Mouse (Mus musculus): ENCODE results near the gene Slc33a1. TPM values are rescaled to one million over a fixed set of nuclear protein-coding genes. Genes with fewer than 3 reads are reported as not detected.
A peak's percentile ranks its signal among the peaks of the same experiment; 100 is the strongest.

Slc33a1 gene
- polyA plus RNA-seq, 1 experiment from 2014 or later, result 24.1 TPM

GRCm38 (mm10) chr3:63895786-63896185 is 68.8 kb downstream of the Slc33a1 start:
- H3K4me3 ChIP-seq (replicated peaks), result no peak overlapping the region
- no peak for ATAC-seq (ENCODE audit: insufficient read depth, low FRiP score, low read depth)
- no peak overlapping the region for H3K27ac ChIP-seq
- H3K4me2 ChIP-seq, result no peak overlapping the region
- no peak overlapping the region for H3K9ac ChIP-seq
- no peaks in the 10 kb centered on the region for H3K36me3 ChIP-seq
- no peaks in the 10 kb centered on the region for H3K4me1 ChIP-seq
- no peaks in the 10 kb centered on the region for H3K27me3 ChIP-seq (replicated peaks)
- H3K9me3 ChIP-seq, result no peaks in the 10 kb centered on the region
- WGBS, result 67% methylated on average over 2 of the region's 2 CpGs

DNA sequence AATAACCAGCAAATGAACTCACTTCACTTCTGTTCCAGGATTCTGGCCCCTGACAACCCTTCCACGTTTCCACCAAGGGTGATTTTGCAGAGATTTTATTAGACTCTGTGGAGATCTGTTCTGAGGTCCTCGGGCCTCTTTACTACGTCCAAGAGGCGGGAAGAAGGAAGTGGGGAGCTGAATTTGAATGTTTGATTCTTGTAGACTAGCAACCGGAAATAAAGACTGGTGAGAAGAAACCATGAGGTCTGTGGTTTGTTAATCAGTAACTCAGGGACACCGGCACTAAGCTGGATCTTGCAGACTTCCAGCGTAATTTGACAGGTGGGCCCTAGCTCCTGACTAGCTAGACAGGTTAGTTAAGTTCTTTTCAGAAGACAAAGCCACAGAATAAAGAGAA is 70.9 kb downstream of the Slc33a1 start:
- Histone ChIP-seq H3K4me1 (no peaks in the 10 kb centered on the region), H3K27me3 (replicated peaks) (no peaks in the 10 kb centered on the region), H3K36me3 (no peaks in the 10 kb centered on the region), H3K9ac (no peak overlapping the region), H3K4me3 (replicated peaks) (peak overlapping the region; percentile 29), H3K27ac (peak overlapping the region; percentile 82), H3K4me2 (peak overlapping the region; percentile 29), H3K9me3 (no peaks in the 10 kb centered on the region)
- WGBS, result 45% methylated on average over 7 of the region's 7 CpGs
- peak; percentile 87 for ATAC-seq (ENCODE audit: insufficient read depth, low FRiP score, low read depth)

DNA sequence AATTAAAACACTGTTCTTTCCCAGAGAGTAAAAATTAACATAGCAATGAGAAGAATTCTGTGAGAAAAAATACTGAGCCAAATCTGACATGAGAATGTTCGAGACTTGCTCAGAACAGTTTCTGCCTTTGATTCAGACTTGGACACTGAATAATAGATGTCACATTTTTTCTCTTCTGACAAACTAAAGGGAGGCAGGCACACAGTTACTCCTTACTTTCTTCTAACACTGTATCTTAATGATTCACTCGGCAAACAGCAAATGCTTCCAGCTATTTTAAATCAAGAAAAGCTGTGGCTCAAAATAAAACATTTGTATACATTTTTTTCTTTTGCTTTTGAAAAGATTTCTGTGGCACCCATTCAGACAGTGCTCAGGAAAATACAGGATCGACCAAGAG is 72.4 kb downstream of the Slc33a1 start:
- H3K4me1 ChIP-seq, result no peaks in the 10 kb centered on the region
- no peak overlapping the region for H3K27ac ChIP-seq
- H3K36me3 ChIP-seq, result no peaks in the 10 kb centered on the region
- no peak overlapping the region for H3K9ac ChIP-seq
- ATAC-seq (ENCODE audit: insufficient read depth, low FRiP score, low read depth), result no peak
- no peaks in the 10 kb centered on the region for H3K27me3 ChIP-seq (replicated peaks)
- no peaks in the 10 kb centered on the region for H3K9me3 ChIP-seq
- 41% methylated on average over 3 of the region's 3 CpGs for WGBS
- no peak overlapping the region for H3K4me3 ChIP-seq (replicated peaks)
- H3K4me2 ChIP-seq, result no peak overlapping the region

Other genes with a start within 250 kb of the Slc33a1 start
- 5.7 and 8.3 TPM in 2 replicates for gene Plch1, start 65.3 kb downstream of the Slc33a1 start, polyA plus RNA-seq (2015; fragmentation: Nextera tagmentation; extraction: Ambion mirVana)
- 6.6 and 7.4 TPM in 2 replicates for gene E130311K13Rik, start 35.3 kb downstream of the Slc33a1 start, polyA plus RNA-seq (2015; fragmentation: Nextera tagmentation; extraction: Ambion mirVana)
- gene Gmps, start 11.3 kb upstream of the Slc33a1 start, polyA plus RNA-seq (2015; fragmentation: Nextera tagmentation; extraction: Ambion mirVana), result 36.8 and 41.3 TPM in 2 replicates
- gene Vmn2r1, start 116.8 kb upstream of the Slc33a1 start, polyA plus RNA-seq (2015; fragmentation: Nextera tagmentation; extraction: Ambion mirVana), result 0.03 and 0.04 TPM in 2 replicates
- gene Vmn2r2, start 177.2 kb upstream of the Slc33a1 start, polyA plus RNA-seq (2015; fragmentation: Nextera tagmentation; extraction: Ambion mirVana), result not detected in 2 replicates